Mouse (Mus musculus) heart, postnatal 0 days (tissue): ENCODE measurements around the gene Evl.

Source experiments
- CTCF ChIP-seq: IDR thresholded peaks from 2 replicates; pipeline ENCODE4 v1.5.1; 2016; ENCODE audit warnings: antibody characterized with exemption, control low read depth, low read depth
- EP300 ChIP-seq: IDR thresholded peaks from 2 replicates; pipeline ENCODE4 v1.6.1; 2016; ENCODE audit warnings: antibody characterized with exemption, low read depth

DNA sequence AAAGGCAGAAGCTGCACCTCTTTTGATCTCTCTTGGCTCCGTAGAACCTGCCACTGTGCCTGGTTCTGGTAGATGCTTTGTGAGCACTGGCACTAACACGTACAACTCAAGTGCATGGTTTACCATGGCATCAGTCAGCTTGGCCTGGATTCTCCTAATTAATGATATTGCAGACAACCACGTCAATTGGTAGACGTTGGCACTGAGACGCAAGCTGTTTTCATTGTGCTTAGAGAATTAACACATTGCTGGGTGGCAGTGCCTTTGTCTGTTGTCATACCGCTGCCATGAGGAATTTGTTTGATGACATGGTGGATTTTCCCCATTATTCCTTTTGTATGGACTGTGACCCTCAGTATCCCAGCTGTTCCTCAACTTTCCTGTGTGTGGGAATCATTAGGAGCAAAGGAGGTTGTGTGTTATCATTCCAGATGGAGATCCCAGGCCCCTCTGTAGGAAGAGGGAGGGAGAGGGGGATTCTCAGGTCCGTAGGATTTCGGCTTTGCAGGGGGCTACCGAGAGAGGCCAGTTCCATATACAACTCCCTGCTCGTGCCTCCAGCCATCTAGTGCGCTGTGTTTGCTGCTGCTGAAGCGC, 10.5 kb downstream of the Evl start:
- no peak for TF ChIP-seq CTCF
- no peak for TF ChIP-seq EP300
